Mouse (Mus musculus) midbrain, embryonic 16.5 days (tissue): ENCODE results near the gene Atad1. TPM values are rescaled to one million over a fixed set of nuclear protein-coding genes. Genes with fewer than 3 reads are reported as not detected.

ENCODE experiments used
- ATAC-seq: fragments of 200-750 bp; cut with Nextera tagmentation; 2 replicates; pipeline ENCODE4 v1.8.0; 2017; ENCODE audit warnings: moderate TSS enrichment
- H3K27ac ChIP-seq: fragments of 300-500 bp; sonication (generic); 2 replicates; pipeline ENCODE4 v1.5.1; 2014; ENCODE audit warnings: mild to moderate bottlenecking, low read length, mixed read lengths
- H3K27me3 ChIP-seq: fragments of 300-500 bp; sonication (generic); 2 replicates; pipeline ENCODE4 v1.6.1; 2014; ENCODE audit warnings: low read depth, low read length, mixed read lengths; ENCODE audit not compliant: control insufficient read depth, insufficient read depth
- H3K36me3 ChIP-seq: fragments of 300-500 bp; sonication (generic); 2 replicates; pipeline ENCODE4 v1.6.1; 2014; ENCODE audit warnings: mild to moderate bottlenecking, low read length, moderate library complexity, mixed read lengths; ENCODE audit not compliant: control insufficient read depth, insufficient read depth
- H3K4me1 ChIP-seq: fragments of 300-500 bp; sonication (generic); 2 replicates; pipeline ENCODE4 v1.6.1; 2014; ENCODE audit warnings: mild to moderate bottlenecking, low read length, mixed read lengths; ENCODE audit not compliant: control insufficient read depth, insufficient read depth
- H3K4me2 ChIP-seq: fragments of 300-500 bp; sonication (generic); 2 replicates; pipeline ENCODE4 v1.6.1; 2014; ENCODE audit warnings: mild to moderate bottlenecking, low read length, mixed read lengths
- H3K4me3 ChIP-seq: fragments of 300-500 bp; sonication (generic); 2 replicates; pipeline ENCODE4 v1.5.1; 2014; ENCODE audit warnings: low read depth, mild to moderate bottlenecking, low read length, moderate library complexity, mixed read lengths
- H3K9ac ChIP-seq: fragments of 300-500 bp; sonication (generic); 2 replicates; pipeline ENCODE4 v1.6.1; 2014; ENCODE audit warnings: low read depth, low read length, mixed read lengths
- H3K9me3 ChIP-seq: fragments of 300-500 bp; sonication (generic); replicated peaks from 2 replicates; pipeline ENCODE4 v1.6.1; 2014; ENCODE audit warnings: mild to moderate bottlenecking, low read length, mixed read lengths; ENCODE audit not compliant: control insufficient read depth, poor library complexity, severe bottlenecking
- WGBS: fragments of 180-500 bp; shearing (Covaris S2); extraction: QIAGEN DNeasy Blood & Tissue Kit; methylation state at CpG from one replicate; pipeline ENCODE4 v1.1.7; 2014; 5-methylcytosine and 5-hydroxymethylcytosine counted together
- polyA plus RNA-seq: library from polyadenylated mRNA; unstranded; fragments of >200 nt; fragmentation: Nextera tagmentation; extraction: Ambion mirVana; gene quantifications from 2 replicates; pipeline ENCODE4 v1.2.1, GENCODE M21; 2015

Atad1 gene
- polyA plus RNA-seq, 1 experiment from 2014 or later = 116 TPM

DNA sequence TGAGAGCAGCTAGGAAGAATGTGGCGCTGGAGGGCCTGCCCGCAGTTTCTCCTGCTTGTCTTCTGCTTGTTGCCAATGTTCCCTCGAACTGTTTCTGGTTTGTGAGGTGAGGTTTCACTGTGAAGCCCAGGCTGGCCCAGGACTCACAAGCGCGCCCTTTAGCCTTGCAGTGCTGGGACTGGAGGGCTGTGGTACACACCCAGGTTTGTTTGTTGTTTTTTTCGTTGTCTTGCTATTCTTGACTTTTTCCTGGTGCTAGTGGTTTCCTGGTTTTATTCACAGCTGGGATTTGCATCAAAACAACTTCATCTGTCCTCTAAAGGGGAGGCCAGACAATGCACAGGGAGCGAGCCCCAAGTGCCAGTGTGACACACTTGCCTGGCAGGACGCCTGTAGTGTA, 104.7 kb downstream of the Atad1 start:
- Histone ChIP-seq H3K4me1 (peaks cover 9% of the 10 kb centered on the region), H3K36me3 (no peaks in the 10 kb centered on the region), H3K9me3 (no peaks in the 10 kb centered on the region), H3K4me2 (no peak overlapping the region), H3K4me3 (no peak overlapping the region), H3K27me3 (no peaks in the 10 kb centered on the region), H3K9ac (no peak overlapping the region), H3K27ac (no peak overlapping the region)
- 66% methylated on average over 8 of the region's 8 CpGs for WGBS
- ATAC-seq = no peak

DNA sequence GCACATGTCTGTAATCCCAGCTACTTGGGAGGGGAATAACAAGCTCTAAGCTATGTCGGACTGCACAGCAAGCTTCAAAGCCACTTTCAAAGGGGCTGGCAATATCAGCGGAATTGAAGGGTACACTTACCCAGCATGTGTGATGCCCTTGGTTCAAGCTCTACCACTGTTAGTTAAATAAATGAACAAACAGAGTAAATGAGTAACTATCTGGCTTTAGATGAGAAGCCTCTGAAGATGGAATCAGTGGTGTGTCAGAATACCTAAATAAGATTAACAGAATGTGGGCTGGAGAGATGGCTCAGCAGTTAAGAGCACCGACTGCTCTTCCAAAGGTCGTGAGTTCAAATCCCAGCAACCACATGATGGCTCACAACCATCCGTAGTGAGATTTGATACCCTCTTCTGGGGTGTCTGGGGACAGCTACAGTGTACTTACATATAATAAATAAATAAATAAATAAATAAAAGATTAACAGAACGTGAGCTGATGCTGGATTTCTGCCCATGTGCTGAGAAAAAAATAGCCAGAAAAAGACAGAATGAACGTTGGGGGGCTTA, 110.9 kb downstream of the Atad1 start:
- H3K27me3 ChIP-seq = no peaks in the 10 kb centered on the region
- no peaks in the 10 kb centered on the region for H3K9me3 ChIP-seq
- no peak overlapping the region for H3K9ac ChIP-seq
- H3K4me2 ChIP-seq = no peak overlapping the region
- ATAC-seq = no peak
- H3K4me3 ChIP-seq = no peak overlapping the region
- WGBS = 76% methylated on average over 7 of the region's 7 CpGs
- no peaks in the 10 kb centered on the region for H3K4me1 ChIP-seq
- H3K27ac ChIP-seq = no peak overlapping the region
- no peaks in the 10 kb centered on the region for H3K36me3 ChIP-seq

DNA sequence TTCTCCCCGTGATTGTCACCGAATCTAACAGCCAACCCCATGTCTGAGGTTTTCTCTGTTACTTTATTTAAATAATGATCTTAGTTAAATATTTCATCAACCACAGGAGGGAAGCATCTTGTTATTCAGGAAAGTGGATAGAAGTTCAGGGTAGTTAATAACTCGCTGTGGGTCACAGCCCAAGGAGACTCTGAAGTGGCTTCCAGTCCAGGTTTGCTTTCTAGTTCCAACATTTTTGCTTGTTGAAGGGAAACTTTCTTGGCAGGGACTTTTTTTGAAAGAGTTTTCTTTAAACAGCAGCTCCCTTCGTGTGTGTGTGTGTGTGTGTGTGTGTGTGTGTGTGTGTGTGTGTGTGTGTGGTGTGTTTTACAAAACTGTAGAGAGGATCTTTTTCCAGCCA, 112.0 kb downstream of the Atad1 start:
- Histone ChIP-seq H3K27me3 (no peaks in the 10 kb centered on the region), H3K36me3 (no peaks in the 10 kb centered on the region), H3K27ac (no peak overlapping the region), H3K9ac (no peak overlapping the region), H3K9me3 (no peaks in the 10 kb centered on the region), H3K4me3 (no peak overlapping the region), H3K4me1 (no peaks in the 10 kb centered on the region), H3K4me2 (no peak overlapping the region)
- ATAC-seq = no peak
- 83% methylated on average over 4 of the region's 4 CpGs for WGBS

DNA sequence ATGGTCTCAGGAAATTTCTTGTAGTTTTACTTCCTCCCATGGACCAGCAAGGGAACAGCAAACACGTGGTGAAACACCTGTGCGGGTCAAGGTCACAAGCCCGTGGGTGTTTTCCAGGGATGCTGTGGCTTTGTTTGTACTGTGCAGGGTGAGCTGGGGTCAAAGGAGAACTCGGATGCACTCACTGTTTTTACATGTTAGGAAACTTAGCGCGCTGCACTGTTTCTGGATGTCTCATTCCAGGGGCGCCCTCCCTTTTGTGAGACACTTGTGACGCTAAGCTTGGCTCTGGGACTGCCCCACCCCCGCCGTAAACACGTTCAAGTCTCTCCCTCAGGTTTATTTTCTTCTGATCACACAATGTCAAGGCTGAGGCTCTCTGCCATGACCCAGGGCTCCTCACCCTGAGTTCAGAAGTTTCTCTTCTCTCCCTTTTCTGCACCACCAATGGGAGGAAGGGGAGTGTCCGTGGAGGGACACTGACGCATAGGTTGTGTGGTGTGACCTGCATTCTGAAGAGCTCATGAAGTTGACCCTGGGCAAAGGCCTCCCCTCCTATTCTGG, 112.7 kb downstream of the Atad1 start:
- Histone ChIP-seq H3K4me3 (no peak overlapping the region), H3K9ac (no peak overlapping the region), H3K9me3 (no peaks in the 10 kb centered on the region), H3K4me1 (no peaks in the 10 kb centered on the region), H3K27me3 (no peaks in the 10 kb centered on the region), H3K27ac (no peak overlapping the region), H3K36me3 (no peaks in the 10 kb centered on the region), H3K4me2 (no peak overlapping the region)
- no peak for ATAC-seq
- WGBS = 78% methylated on average over 13 of the region's 13 CpGs

DNA sequence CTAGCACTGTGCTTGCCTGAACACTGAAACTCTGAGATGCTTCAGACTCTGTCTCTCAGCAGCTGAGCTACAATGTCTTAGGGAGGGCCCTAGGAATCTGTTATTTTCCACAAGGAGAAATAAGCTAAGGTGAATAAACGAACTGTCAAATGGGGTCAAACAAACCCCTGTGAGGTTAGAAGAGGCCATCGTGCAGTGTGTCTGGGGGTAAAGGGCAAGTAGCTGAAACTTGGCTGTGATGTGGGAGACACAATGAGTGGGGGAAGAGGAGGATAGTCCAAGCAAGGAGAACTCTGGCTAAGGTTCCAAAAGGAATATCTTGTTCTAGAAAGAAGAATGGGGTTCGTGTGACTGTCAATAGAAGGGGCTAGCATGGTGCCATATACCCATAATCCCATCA, 117.4 kb downstream of the Atad1 start:
- Histone ChIP-seq H3K4me1 (no peaks in the 10 kb centered on the region), H3K9me3 (no peaks in the 10 kb centered on the region), H3K27me3 (no peaks in the 10 kb centered on the region), H3K9ac (no peak overlapping the region), H3K4me3 (no peak overlapping the region), H3K4me2 (no peak overlapping the region), H3K27ac (no peak overlapping the region), H3K36me3 (no peaks in the 10 kb centered on the region)
- WGBS = 75% methylated on average over 3 of the region's 3 CpGs
- ATAC-seq = no peak

Other genes starting within 250 kb of the Atad1 start
- gene Papss2, start 144.0 kb downstream of the Atad1 start, polyA plus RNA-seq = 0.67 and 1.0 TPM in 2 replicates
- gene Pten, start 17.7 kb upstream of the Atad1 start, polyA plus RNA-seq = 12.0 TPM in 2 replicates